Mouse (Mus musculus): ENCODE data around the gene Sept10. TPM values are rescaled to one million over a fixed set of nuclear protein-coding genes. Genes with fewer than 3 reads are reported as not detected.
A peak's percentile ranks its signal among the peaks of the same experiment; 100 is the strongest.

The Sept10 gene
- polyA plus RNA-seq, 1 experiment from 2014 or later, result 47.3 TPM

GRCm38 (mm10) chr10:59256533-59256932 is 34.9 kb upstream of the Sept10 start:
- DNase-seq (ENCODE audit: low read depth, low spot score) (no peak), ATAC-seq (no peak)
- in situ Hi-C loops (cut with MboI; ENCODE audit: low pct_unique_long_range_greater_than_20kb), result no loop called here
- ChIA-PET CTCF (interaction anchor here (1.9 kb wide), 1 partner anchor 10 kb away, joined by 4 read pairs; no protein-coding TSS in a partner anchor), POLR2A (no interaction called here)
- no peak for TF ChIP-seq CTCF (IDR thresholded peaks at IDR 0.05)
- no peaks in the 10 kb centered on the region for H3K27me3 ChIP-seq

GRCm38 (mm10) chr10:59253541-59254079 is 32.0 kb upstream of the Sept10 start:
- DNase-seq (ENCODE audit: low read depth, low spot score) (no peak), ATAC-seq (no peak)
- peaks cover 6% of the 10 kb centered on the region for H3K27me3 ChIP-seq
- ChIA-PET POLR2A (no interaction called here), CTCF (no interaction called here)
- in situ Hi-C loops (cut with MboI; ENCODE audit: low pct_unique_long_range_greater_than_20kb), result no loop called here
- TF ChIP-seq CTCF (IDR thresholded peaks at IDR 0.05), result no peak

- DNase-seq (ENCODE audit: low read depth, low spot score), result no peak
These were observed 30.7 kb upstream of the Sept10 start for GRCm38 (mm10) chr10:59252396-59252795.

GRCm38 (mm10) chr10:59251980-59252379 is 30.3 kb upstream of the Sept10 start:
- TF ChIP-seq CTCF (IDR thresholded peaks at IDR 0.05), result no peak
- ChIA-PET CTCF (no interaction called here), POLR2A (no interaction called here)
- H3K27me3 ChIP-seq, result peaks cover 6% of the 10 kb centered on the region
- DNase-seq (ENCODE audit: low read depth, low spot score) (no peak), ATAC-seq (no peak)
- in situ Hi-C loops (cut with MboI; ENCODE audit: low pct_unique_long_range_greater_than_20kb), result no loop called here

More at GRCm38 (mm10) chr10:59252396-59252795, 30.7 kb upstream of the Sept10 start:
- ChIA-PET POLR2A (no interaction called here), CTCF (no interaction called here)
- in situ Hi-C loops (cut with MboI; ENCODE audit: low pct_unique_long_range_greater_than_20kb), result no loop called here
- no peak for ATAC-seq
- no peak for TF ChIP-seq CTCF (IDR thresholded peaks at IDR 0.05)
- peaks cover 6% of the 10 kb centered on the region for H3K27me3 ChIP-seq

GRCm38 (mm10) chr10:59250679-59251078 is 29.0 kb upstream of the Sept10 start:
- no peak for TF ChIP-seq CTCF (IDR thresholded peaks at IDR 0.05)
- in situ Hi-C loops (cut with MboI; ENCODE audit: low pct_unique_long_range_greater_than_20kb), result no loop called here
- peaks cover 6% of the 10 kb centered on the region for H3K27me3 ChIP-seq
- DNase-seq (ENCODE audit: low read depth, low spot score) (no peak), ATAC-seq (no peak)
- CTCF ChIA-PET, result no interaction called here
- POLR2A ChIA-PET, result no interaction called here

GRCm38 (mm10) chr10:59249531-59249930 is 27.9 kb upstream of the Sept10 start:
- no peak for DNase-seq (ENCODE audit: low read depth, low spot score)
- POLR2A ChIA-PET, result no interaction called here
- no peak for ATAC-seq
- in situ Hi-C loops (cut with MboI; ENCODE audit: low pct_unique_long_range_greater_than_20kb), result no loop called here
- peaks cover 6% of the 10 kb centered on the region for H3K27me3 ChIP-seq
- CTCF ChIA-PET, result no interaction called here
- no peak for TF ChIP-seq CTCF (IDR thresholded peaks at IDR 0.05)

GRCm38 (mm10) chr10:59241141-59241541 is 19.5 kb upstream of the Sept10 start:
- ChIA-PET CTCF (no interaction called here), POLR2A (no interaction called here)
- TF ChIP-seq CTCF (IDR thresholded peaks at IDR 0.05), result no peak
- DNase-seq (ENCODE audit: low read depth, low spot score) (no peak), ATAC-seq (peak; percentile 82)
- in situ Hi-C loops (cut with MboI; ENCODE audit: low pct_unique_long_range_greater_than_20kb), result no loop called here
- H3K27me3 ChIP-seq, result no peaks in the 10 kb centered on the region

GRCm38 (mm10) chr10:59237757-59238156 is 16.1 kb upstream of the Sept10 start:
- in situ Hi-C loops (cut with MboI; ENCODE audit: low pct_unique_long_range_greater_than_20kb), result no loop called here
- CTCF ChIA-PET, result interaction anchor here (1.3 kb wide), 1 partner anchor 8 kb away, joined by 3 read pairs; no protein-coding TSS in a partner anchor
- POLR2A ChIA-PET, result no interaction called here
- TF ChIP-seq CTCF (IDR thresholded peaks at IDR 0.05), result no peak
- DNase-seq (ENCODE audit: low read depth, low spot score) (no peak), ATAC-seq (no peak)
- H3K27me3 ChIP-seq, result no peaks in the 10 kb centered on the region

- ATAC-seq (no peak), DNase-seq (ENCODE audit: low read depth, low spot score) (no peak)
- no peak for TF ChIP-seq CTCF (IDR thresholded peaks at IDR 0.05)
- no peaks in the 10 kb centered on the region for H3K27me3 ChIP-seq
- CTCF ChIA-PET, result no interaction called here
- in situ Hi-C loops (cut with MboI; ENCODE audit: low pct_unique_long_range_greater_than_20kb), result no loop called here
- POLR2A ChIA-PET, result no interaction called here
These were observed 14.8 kb upstream of the Sept10 start for GRCm38 (mm10) chr10:59236486-59236885.

- ChIA-PET CTCF (no interaction called here), POLR2A (no interaction called here)
- no peak for ATAC-seq
- DNase-seq (ENCODE audit: low read depth, low spot score), result no peak
- in situ Hi-C loops (cut with MboI; ENCODE audit: low pct_unique_long_range_greater_than_20kb), result no loop called here
- TF ChIP-seq CTCF (IDR thresholded peaks at IDR 0.05), result no peak
- H3K27me3 ChIP-seq, result no peaks in the 10 kb centered on the region
These were observed 14.2 kb upstream of the Sept10 start for GRCm38 (mm10) chr10:59235847-59236246.

GRCm38 (mm10) chr10:59235227-59235626 is 13.6 kb upstream of the Sept10 start:
- ChIA-PET POLR2A (no interaction called here), CTCF (no interaction called here)
- no peak for TF ChIP-seq CTCF (IDR thresholded peaks at IDR 0.05)
- ATAC-seq (no peak), DNase-seq (ENCODE audit: low read depth, low spot score) (no peak)
- in situ Hi-C loops (cut with MboI; ENCODE audit: low pct_unique_long_range_greater_than_20kb), result no loop called here
- no peaks in the 10 kb centered on the region for H3K27me3 ChIP-seq

- no peak for TF ChIP-seq CTCF (IDR thresholded peaks at IDR 0.05)
- ATAC-seq (no peak), DNase-seq (ENCODE audit: low read depth, low spot score) (no peak)
- H3K27me3 ChIP-seq, result no peaks in the 10 kb centered on the region
- POLR2A ChIA-PET, result interaction anchor here (0.6 to 1.1 kb wide), 2 partner anchors 28 to 51 kb away, joined by 3 to 5 read pairs; no protein-coding TSS in a partner anchor
- in situ Hi-C loops (cut with MboI; ENCODE audit: low pct_unique_long_range_greater_than_20kb), result no loop called here
- CTCF ChIA-PET, result interaction anchor here (1.2 to 1.4 kb wide), 3 partner anchors 9 to 80 kb away, joined by 3 to 5 read pairs (median 3); no protein-coding TSS in a partner anchor
These were observed 7.7 kb upstream of the Sept10 start for GRCm38 (mm10) chr10:59229205-59229820.

All from Patski (cell line).